Mouse (Mus musculus) olfactory bulb, adult 2 months (tissue): ENCODE measurements at regions not wholly inside any gene's neighbourhood (a gene's known extent, or its start where the extent isn't known, plus 50 kb on each side); places are given as distances from the start of the nearest gene placed in this dataset.

ENCODE experiments used
- H3K27ac ChIP-seq: fragments of 200-500 bp; 2 replicates; pipeline ENCODE4 v1.5.1; 2012; ENCODE audit warnings: low read depth, low read length; ENCODE audit not compliant: insufficient read depth
- H3K4me1 ChIP-seq: fragments of 200-500 bp; 2 replicates; pipeline ENCODE4 v1.6.1; 2012; ENCODE audit warnings: low read length; ENCODE audit not compliant: control insufficient read depth, insufficient read depth
- H3K4me3 ChIP-seq: fragments of 200-500 bp; 2 replicates; pipeline ENCODE4 v1.5.1; 2012; ENCODE audit warnings: mild to moderate bottlenecking, low read depth, low read length, moderate library complexity; ENCODE audit not compliant: insufficient read depth
- CTCF ChIP-seq: fragments of 200-500 bp; IDR thresholded peaks from 2 replicates; pipeline ENCODE4 v1.5.1; 2012; ENCODE audit warnings: low read depth, mild to moderate bottlenecking, low read length, moderate library complexity; ENCODE audit not compliant: insufficient read depth
- POLR2A ChIP-seq: fragments of 200-500 bp; IDR thresholded peaks from 2 replicates; pipeline ENCODE4 v1.6.1; 2012; ENCODE audit warnings: mild to moderate bottlenecking, low read depth, low read length, moderate library complexity; ENCODE audit not compliant: insufficient read depth
- WGBS: fragments of 180-500 bp; shearing (Covaris S2); methylation state at CpG from one replicate; pipeline ENCODE4 v1.1.7; 2018; 5-methylcytosine and 5-hydroxymethylcytosine counted together

- TF ChIP-seq CTCF: no peak
- no peak for TF ChIP-seq POLR2A
- no peaks in the 10 kb centered on the region for H3K4me1 ChIP-seq
- 38% methylated on average over 11 of the region's 11 CpGs for WGBS
- H3K4me3 ChIP-seq: no peak overlapping the region
- H3K27ac ChIP-seq: no peak overlapping the region
These were observed 229.5 kb upstream of the Arglu1 start for GRCm38 (mm10) chr8:8919582-8920503.

DNA sequence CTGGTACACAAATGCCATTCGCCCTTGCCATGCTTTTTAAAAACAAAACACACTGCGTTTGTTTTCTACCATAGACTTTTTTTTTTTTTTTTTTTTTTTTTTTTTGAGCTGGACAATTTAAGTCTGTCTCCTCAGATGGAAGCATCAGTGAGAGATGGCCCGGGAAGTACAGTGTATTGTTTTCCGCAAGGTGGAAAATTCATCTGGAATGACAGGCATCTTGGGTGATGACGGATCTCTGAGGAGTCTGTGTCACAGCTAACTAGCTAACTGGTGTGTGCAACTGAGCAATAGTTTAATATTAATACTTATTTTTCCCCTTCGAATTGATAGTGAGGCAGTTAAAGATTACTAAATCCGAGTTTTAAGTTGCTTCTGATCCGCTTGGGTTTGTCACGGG is 228.7 kb upstream of the Arglu1 start:
- TF ChIP-seq CTCF (no peak), POLR2A (no peak)
- Histone ChIP-seq H3K27ac (no peak overlapping the region), H3K4me1 (no peaks in the 10 kb centered on the region), H3K4me3 (no peak overlapping the region)
- WGBS: 73% methylated on average over 9 of the region's 9 CpGs

- TF ChIP-seq CTCF: no peak
- TF ChIP-seq POLR2A: no peak
- 67% methylated on average over 7 of the region's 7 CpGs for WGBS
- H3K4me1 ChIP-seq: no peaks in the 10 kb centered on the region
- H3K27ac ChIP-seq: no peak overlapping the region
- H3K4me3 ChIP-seq: no peak overlapping the region
These were observed 217.3 kb upstream of the Arglu1 start for GRCm38 (mm10) chr8:8907478-8908165.

GRCm38 (mm10) chr8:8892996-8893395 is 202.7 kb upstream of the Arglu1 start:
- WGBS: 49% methylated on average over 3 of the region's 3 CpGs

DNA sequence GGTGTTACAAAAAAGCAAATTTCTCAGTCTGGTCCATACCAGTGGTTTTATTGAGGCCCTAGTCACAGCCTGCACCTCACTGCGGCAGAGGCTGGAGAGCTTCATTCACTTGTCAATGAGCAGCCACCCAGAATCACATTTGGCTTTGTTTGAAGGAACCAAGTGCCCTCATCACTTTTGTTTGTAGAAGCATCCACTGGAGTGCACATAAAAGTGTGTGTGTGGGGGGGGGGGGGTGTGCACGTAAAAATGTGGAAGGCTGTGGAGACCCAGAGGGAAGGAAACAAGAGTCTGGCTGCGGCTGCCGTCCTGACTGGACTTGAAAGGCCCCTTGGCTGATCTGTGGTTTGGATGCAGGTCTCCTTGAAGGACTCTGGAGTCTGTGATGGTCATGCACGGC is 187.0 kb upstream of the Arglu1 start:
- 61% methylated on average over 5 of the region's 5 CpGs for WGBS
- Histone ChIP-seq H3K4me1 (no peaks in the 10 kb centered on the region), H3K27ac (no peak overlapping the region), H3K4me3 (no peak overlapping the region)
- TF ChIP-seq CTCF: no peak

More at GRCm38 (mm10) chr8:8892996-8893395, 202.7 kb upstream of the Arglu1 start:
- Histone ChIP-seq H3K4me1 (no peaks in the 10 kb centered on the region), H3K27ac (no peak overlapping the region), H3K4me3 (no peak overlapping the region)
- no peak for TF ChIP-seq POLR2A
- no peak for TF ChIP-seq CTCF

DNA sequence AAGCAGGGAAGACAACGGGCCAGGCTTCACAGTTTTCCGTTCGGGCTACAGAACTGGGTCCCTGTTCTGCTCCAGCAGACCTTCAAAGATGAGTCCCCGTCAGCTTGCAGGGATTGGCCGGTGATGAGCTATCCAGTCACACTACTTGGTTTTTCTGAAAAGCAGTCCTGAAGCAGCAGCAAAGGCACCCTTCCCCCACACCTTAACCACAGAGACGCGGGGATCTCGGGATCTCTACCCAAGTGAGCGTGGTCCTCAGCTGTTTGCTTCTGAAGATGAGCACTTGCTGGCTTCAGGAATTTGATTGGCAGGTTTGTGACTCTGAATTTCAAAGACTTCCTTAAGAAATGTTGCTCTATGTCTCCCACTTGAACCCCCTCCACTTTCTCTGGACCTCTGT is 186.6 kb upstream of the Arglu1 start:
- Histone ChIP-seq H3K4me3 (no peak overlapping the region), H3K4me1 (no peaks in the 10 kb centered on the region), H3K27ac (no peak overlapping the region)
- TF ChIP-seq CTCF (no peak), POLR2A (no peak)
- WGBS: 53% methylated on average over 9 of the region's 9 CpGs

DNA sequence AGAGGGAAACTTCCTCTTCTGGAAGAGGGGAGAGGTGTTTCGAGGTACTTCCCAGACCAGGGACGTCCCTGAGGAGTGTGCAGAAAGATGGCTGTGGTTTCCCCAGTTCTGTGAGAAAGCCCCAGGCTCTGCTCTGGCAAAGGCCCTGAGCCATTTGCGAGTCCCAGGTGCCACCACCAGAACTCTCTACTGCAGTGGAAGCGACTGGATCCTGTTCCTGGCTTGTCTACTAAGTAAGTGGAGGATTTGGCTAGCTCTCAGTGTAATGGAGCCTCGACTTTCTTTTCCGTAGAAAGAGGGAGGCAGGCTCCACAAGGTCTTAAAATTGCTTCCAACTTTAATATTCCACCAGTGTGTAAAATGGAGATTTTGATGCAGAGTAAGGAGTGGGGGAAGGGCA is 186.1 kb upstream of the Arglu1 start:
- WGBS: 82% methylated on average over 6 of the region's 6 CpGs
- no peak for TF ChIP-seq CTCF
- no peak for TF ChIP-seq POLR2A
- Histone ChIP-seq H3K4me3 (no peak overlapping the region), H3K4me1 (no peaks in the 10 kb centered on the region), H3K27ac (no peak overlapping the region)

GRCm38 (mm10) chr8:8871938-8872337 is 181.6 kb upstream of the Arglu1 start:
- H3K4me1 ChIP-seq: no peaks in the 10 kb centered on the region
- TF ChIP-seq POLR2A (no peak), CTCF (no peak)
- no peak overlapping the region for H3K27ac ChIP-seq
- no peak overlapping the region for H3K4me3 ChIP-seq
- WGBS: 66% methylated on average over 3 of the region's 3 CpGs

- TF ChIP-seq CTCF: no peak
- TF ChIP-seq POLR2A: no peak
- 89% methylated on average over 8 of the region's 8 CpGs for WGBS
- H3K4me3 ChIP-seq: no peak overlapping the region
- H3K27ac ChIP-seq: no peak overlapping the region
- no peaks in the 10 kb centered on the region for H3K4me1 ChIP-seq
These were observed 180.7 kb upstream of the Arglu1 start for GRCm38 (mm10) chr8:8871039-8871438.
